Mouse (Mus musculus) limb, embryonic 11.5 days (tissue): ENCODE measurements around the gene Ugt1a1. TPM values are rescaled to one million over a fixed set of nuclear protein-coding genes. Genes with fewer than 3 reads are reported as not detected.

Experiments used
- ATAC-seq: fragments of 200-750 bp; cut with Nextera tagmentation; 2 replicates; pipeline ENCODE4 v1.8.0; 2017; ENCODE audit warnings: low read depth; ENCODE audit not compliant: insufficient number of reproducible peaks, low FRiP score, low TSS enrichment
- DNase-seq: peaks from one replicate; pipeline ENCODE4 v3.0.0-alpha.2; 2015; ENCODE audit warnings: low spot score
- H3K27ac ChIP-seq: fragments of 300-500 bp; sonication (generic); replicated peaks from 2 replicates; pipeline ENCODE4 v1.5.1; 2014; ENCODE audit warnings: low read depth, mild to moderate bottlenecking, low read length
- H3K27me3 ChIP-seq: fragments of 300-500 bp; sonication (generic); 2 replicates; pipeline ENCODE4 v1.6.1; 2014; ENCODE audit warnings: mild to moderate bottlenecking, low read length, mixed read lengths; ENCODE audit not compliant: control insufficient read depth, insufficient read depth
- H3K36me3 ChIP-seq: fragments of 300-500 bp; sonication (generic); 2 replicates; pipeline ENCODE4 v1.6.1; 2014; ENCODE audit warnings: mild to moderate bottlenecking, low read length, moderate library complexity, mixed read lengths; ENCODE audit not compliant: control insufficient read depth, insufficient read depth
- H3K4me1 ChIP-seq: fragments of 300-500 bp; sonication (generic); 2 replicates; pipeline ENCODE4 v1.6.1; 2014; ENCODE audit warnings: low read length, mixed read lengths; ENCODE audit not compliant: control insufficient read depth, insufficient read depth
- H3K4me2 ChIP-seq: fragments of 300-500 bp; sonication (generic); 2 replicates; pipeline ENCODE4 v1.6.1; 2014; ENCODE audit warnings: low read depth, mild to moderate bottlenecking, moderate library complexity; ENCODE audit not compliant: severe bottlenecking
- H3K4me3 ChIP-seq: fragments of 300-500 bp; sonication (generic); 2 replicates; pipeline ENCODE4 v1.5.1; 2014; ENCODE audit warnings: low read depth, low read length
- H3K9ac ChIP-seq: fragments of 300-500 bp; sonication (generic); 2 replicates; pipeline ENCODE4 v1.6.1; 2014; ENCODE audit warnings: mild to moderate bottlenecking, low read length
- H3K9me3 ChIP-seq: fragments of 300-500 bp; sonication (generic); 2 replicates; pipeline ENCODE4 v1.6.1; 2016; ENCODE audit warnings: low read length; ENCODE audit not compliant: control insufficient read depth
- WGBS: fragments of 180-500 bp; shearing (Covaris S2); extraction: QIAGEN DNeasy Blood & Tissue Kit; methylation state at CpG from one replicate; pipeline ENCODE4 v1.1.7; 2014; 5-methylcytosine and 5-hydroxymethylcytosine counted together
- polyA plus RNA-seq: library from polyadenylated mRNA; unstranded; fragments of >200 nt; fragmentation: Nextera tagmentation; extraction: Ambion mirVana; gene quantifications from 2 replicates; pipeline ENCODE4 v1.2.1, GENCODE M21; 2014

Gene Ugt1a1
- polyA plus RNA-seq, 1 experiment from 2014 or later: not detected

DNA sequence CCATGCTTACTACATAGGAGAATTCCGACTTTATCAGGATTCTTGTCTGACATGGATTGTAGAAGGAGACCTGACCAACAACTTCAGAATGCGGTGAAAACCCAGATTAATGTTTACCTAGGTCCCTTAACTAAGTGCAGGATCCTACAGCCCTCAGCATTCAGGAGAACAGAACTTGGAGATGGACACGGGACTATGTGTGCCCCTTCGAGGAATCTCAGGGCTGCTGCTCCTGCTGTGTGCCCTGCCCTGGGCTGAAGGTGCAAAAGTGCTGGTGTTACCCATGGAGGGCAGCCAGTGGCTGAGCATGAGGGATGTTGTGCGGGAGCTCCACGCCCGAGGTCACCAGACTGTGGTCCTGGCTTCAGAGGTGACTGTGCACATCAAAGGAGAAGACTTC, 11.3 kb upstream of the Ugt1a1 start, which contains the start of gene Ugt1a2:
Ugt1a2 (plus strand) TSS at position 146 of the 400 bp plus-strand sequence.
- H3K9me3 ChIP-seq: no peaks in the 10 kb centered on the region

DNA sequence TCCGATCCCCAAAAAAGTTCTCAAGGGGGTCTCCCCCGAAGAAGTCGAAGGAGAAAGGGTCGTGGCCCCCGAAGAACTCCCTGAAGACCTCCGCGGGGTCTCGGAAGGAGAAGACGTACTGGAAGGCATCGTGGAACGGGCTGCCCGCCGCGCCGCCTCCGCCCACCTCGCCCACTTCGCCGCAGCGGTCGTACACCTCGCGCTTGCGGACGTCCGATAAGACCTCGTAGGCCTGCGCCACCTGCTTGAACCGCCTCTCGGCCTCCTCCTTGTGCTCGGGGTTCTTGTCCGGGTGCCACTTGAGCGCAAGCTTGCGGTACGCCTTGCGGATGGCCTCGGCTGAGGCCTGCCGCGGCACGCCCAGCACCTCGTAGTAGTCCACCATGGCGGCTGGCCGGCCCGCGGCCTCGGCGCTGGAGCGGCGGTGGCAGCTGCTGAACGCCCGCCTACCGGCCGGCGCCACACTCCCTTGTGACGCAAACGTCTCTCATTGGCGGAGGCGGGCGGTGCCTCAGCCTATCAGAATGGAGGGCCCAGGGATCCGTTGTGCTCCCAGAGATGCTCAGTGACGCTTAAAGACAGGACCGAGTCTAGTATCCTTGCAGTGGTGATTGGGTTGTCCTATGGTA, 6.4 kb upstream of the Ugt1a1 start, which contains the start of gene Dnajb3:
Dnajb3 (minus strand) TSS at position 489 of the 629 bp plus-strand sequence.
- H3K36me3 ChIP-seq: no peaks in the 10 kb centered on the region
- DNase-seq (peak; percentile 86), ATAC-seq (peak; percentile 97)
- H3K9me3 ChIP-seq: no peaks in the 10 kb centered on the region
- peak within 1 kb of the TSS; percentile 72 for H3K9ac ChIP-seq
- H3K4me3 ChIP-seq: peak within 1 kb of the TSS; percentile 40
- no peaks in the 10 kb centered on the region for H3K4me1 ChIP-seq
- 6% methylated on average over 61 of the region's 62 CpGs for WGBS
- H3K27ac ChIP-seq: no peak within 1 kb of the TSS
- H3K4me2 ChIP-seq: peak within 1 kb of the TSS; percentile 75
- no peaks in the 10 kb centered on the region for H3K27me3 ChIP-seq

More for the DNA sequence above, 11.3 kb upstream of the Ugt1a1 start, which contains the start of gene Ugt1a2:
- H3K27me3 ChIP-seq: no peaks in the 10 kb centered on the region
- H3K36me3 ChIP-seq: no peaks in the 10 kb centered on the region
- WGBS: 83% methylated on average over 7 of the region's 7 CpGs
- H3K4me2 ChIP-seq: no peak within 1 kb of the TSS
- no peak within 1 kb of the TSS for H3K9ac ChIP-seq
- ATAC-seq (no peak), DNase-seq (no peak)
- no peaks in the 10 kb centered on the region for H3K4me1 ChIP-seq
- H3K27ac ChIP-seq: no peak within 1 kb of the TSS
- H3K4me3 ChIP-seq: no peak within 1 kb of the TSS

DNA sequence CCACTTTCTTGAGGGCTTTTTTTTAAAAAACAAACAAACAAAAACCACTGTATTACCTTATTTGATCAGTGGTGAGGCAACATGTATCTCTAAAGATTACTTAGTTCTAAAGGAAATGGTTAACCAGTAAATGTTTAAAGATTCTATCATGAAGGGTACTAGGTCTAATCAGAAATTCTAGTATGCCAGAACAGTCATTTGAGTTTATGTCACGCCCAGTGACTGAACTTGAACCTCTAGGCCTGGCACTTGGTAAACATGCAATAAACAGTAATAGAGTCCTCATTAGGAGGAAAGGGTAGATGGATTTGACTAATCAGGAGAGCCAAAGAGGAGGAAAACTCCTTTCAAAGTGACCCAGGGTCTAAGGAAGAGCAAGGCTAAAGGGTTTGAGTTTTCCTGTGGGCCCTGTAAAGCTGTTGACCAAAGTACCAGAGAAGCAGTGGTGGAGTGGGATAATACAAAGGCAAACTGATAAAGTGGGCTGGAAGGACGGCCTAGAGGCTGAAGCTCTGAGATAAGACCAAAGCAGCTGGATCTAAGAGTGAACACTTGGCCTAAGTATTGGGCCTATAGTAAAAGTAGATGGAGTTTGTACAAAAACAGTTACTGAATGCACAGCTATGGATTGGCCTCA, 4.8 kb upstream of the Ugt1a1 start:
- 79% methylated on average over 2 of the region's 2 CpGs for WGBS
- no peak overlapping the region for H3K4me3 ChIP-seq
- peaks cover 7% of the 10 kb centered on the region for H3K9me3 ChIP-seq
- H3K27me3 ChIP-seq: no peaks in the 10 kb centered on the region
- H3K4me2 ChIP-seq: no peak overlapping the region
- no peaks in the 10 kb centered on the region for H3K36me3 ChIP-seq
- H3K9ac ChIP-seq: no peak overlapping the region
- H3K4me1 ChIP-seq: no peaks in the 10 kb centered on the region
- DNase-seq: no peak
- H3K27ac ChIP-seq: no peak overlapping the region
- ATAC-seq: no peak

DNA sequence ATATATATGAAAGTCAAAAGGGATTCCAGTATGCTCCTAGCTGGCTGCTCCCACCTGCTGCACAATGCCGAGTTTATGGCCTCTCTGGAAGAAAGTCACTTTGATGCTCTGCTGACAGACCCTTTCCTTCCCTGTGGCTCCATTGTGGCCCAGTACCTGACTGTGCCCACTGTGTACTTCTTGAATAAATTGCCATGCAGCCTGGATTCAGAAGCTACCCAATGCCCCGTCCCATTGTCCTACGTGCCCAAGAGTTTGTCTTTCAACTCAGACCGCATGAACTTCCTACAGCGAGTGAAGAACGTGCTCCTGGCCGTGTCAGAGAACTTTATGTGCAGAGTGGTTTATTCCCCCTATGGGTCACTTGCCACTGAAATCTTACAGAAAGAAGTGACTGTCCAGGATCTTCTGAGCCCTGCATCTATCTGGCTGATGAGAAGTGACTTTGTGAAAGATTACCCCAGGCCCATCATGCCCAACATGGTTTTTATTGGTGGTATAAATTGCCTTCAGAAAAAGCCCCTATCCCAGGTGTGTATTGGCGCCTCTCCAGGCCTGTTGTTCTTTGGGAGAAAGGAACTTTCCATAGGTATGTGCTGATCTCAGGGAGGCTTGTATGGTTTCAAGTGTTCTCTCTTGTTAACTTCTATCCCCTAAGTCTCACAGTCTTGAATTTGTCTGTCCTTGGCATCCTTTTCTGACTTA, 734 bp downstream of the Ugt1a1 start:
- H3K4me2 ChIP-seq: no peak overlapping the region
- no peaks in the 10 kb centered on the region for H3K4me1 ChIP-seq
- H3K27ac ChIP-seq: no peak overlapping the region
- 64% methylated on average over 8 of the region's 8 CpGs for WGBS
- DNase-seq: peak; percentile 34
- peaks cover 57% of the 10 kb centered on the region for H3K9me3 ChIP-seq
- no peak overlapping the region for H3K9ac ChIP-seq
- H3K4me3 ChIP-seq: no peak overlapping the region
- H3K36me3 ChIP-seq: no peaks in the 10 kb centered on the region
- peak; percentile 18; the same call in 1 of the 2 replicates for ATAC-seq
- H3K27me3 ChIP-seq: no peaks in the 10 kb centered on the region

DNA sequence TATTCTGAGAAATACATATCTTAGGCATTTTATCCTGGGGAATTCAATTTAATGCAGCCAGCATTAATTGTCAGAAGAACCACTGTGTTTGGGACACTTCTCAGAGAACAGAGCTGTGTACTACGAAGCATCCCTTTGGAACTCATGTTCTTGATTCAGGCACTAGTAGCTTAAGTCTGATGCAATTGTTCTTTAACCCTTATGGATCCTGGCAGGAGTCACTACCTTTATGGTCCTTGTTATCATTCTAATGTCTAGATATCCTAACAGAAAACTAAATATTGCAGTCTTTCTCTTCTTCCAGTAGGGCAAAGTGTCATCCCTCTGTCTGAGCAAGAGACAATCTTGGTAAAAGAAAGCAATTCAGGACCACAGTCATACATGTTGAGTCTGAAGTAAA, 1.3 kb downstream of the Ugt1a1 start:
- Histone ChIP-seq H3K9me3 (peaks cover 59% of the 10 kb centered on the region), H3K27ac (no peak overlapping the region), H3K27me3 (no peaks in the 10 kb centered on the region), H3K9ac (no peak overlapping the region), H3K4me3 (no peak overlapping the region), H3K4me1 (no peaks in the 10 kb centered on the region), H3K4me2 (no peak overlapping the region), H3K36me3 (no peaks in the 10 kb centered on the region)
- WGBS: 82% methylated on average over 1 of the region's 1 CpGs
- DNase-seq (no peak), ATAC-seq (no peak)

DNA sequence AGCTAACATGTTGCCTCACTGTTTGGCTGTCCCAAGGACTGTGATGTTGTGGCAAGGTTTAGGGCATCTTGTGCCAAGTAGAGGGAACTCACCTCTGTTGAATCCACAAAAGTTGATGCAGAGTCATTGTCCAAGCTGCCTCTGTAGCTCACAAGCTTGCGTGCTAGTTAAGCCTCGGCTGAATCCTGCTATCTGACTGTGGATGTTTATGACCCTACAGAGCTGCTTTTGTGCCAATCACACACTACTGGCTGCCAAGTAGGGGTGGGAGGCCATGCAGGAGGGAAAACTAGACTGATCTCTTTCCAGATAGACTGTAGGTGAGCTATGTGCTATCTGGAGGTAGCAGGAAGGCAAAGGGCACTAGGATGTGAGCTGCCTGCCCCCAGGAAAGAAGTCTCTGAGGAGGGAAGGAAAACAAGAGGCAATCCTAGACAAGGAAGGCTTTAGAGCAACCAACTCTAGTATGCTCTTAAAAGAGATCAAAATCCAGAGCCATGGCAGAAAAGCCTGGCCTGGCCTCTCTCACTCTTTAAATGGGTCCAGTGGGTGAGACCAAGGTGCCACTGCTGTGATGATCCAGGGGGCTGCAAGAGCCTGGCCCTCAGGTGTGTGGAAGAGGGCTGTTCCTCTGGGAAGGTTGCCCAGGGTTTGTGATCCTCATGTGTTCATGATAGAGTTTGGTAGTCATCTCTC, 2.2 kb downstream of the Ugt1a1 start:
- Histone ChIP-seq H3K27me3 (no peaks in the 10 kb centered on the region), H3K36me3 (no peaks in the 10 kb centered on the region), H3K4me3 (no peak overlapping the region), H3K4me2 (no peak overlapping the region), H3K9me3 (peaks cover 59% of the 10 kb centered on the region), H3K9ac (no peak overlapping the region), H3K4me1 (no peaks in the 10 kb centered on the region), H3K27ac (no peak overlapping the region)
- 78% methylated on average over 2 of the region's 2 CpGs for WGBS
- ATAC-seq (no peak), DNase-seq (peak; percentile 30)

DNA sequence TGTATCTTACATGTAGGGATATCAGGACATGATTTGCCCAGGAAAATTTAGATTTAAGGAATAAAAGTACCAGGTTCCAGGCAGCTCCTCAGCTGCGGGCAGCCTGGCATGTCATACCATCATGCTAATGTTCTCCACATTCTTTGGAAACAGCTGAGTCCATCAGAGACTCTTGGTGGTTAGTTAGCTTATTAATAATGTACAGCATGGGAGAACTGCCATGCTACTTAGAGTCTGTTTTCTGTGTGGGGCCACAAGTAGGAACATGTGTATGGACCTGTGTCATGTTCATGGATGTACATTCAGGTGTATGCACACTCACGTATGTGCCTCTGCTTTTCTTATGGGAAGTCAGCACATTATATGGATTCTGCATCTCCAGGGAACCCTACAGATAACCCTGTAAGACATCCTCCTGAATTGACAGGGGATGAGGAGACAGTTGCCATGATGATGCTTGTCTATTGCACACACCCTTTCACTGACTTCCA, 2.7 kb downstream of the Ugt1a1 start:
- Histone ChIP-seq H3K27me3 (no peaks in the 10 kb centered on the region), H3K4me2 (no peak overlapping the region), H3K4me1 (no peaks in the 10 kb centered on the region), H3K27ac (no peak overlapping the region), H3K4me3 (no peak overlapping the region), H3K36me3 (no peaks in the 10 kb centered on the region), H3K9ac (no peak overlapping the region), H3K9me3 (peaks cover 59% of the 10 kb centered on the region)
- ATAC-seq: no peak
- WGBS: 80% methylated on average over 2 of the region's 2 CpGs
- DNase-seq: peak; percentile 25
